Mouse (Mus musculus) heart, postnatal 0 days (tissue): ENCODE results near the gene Alg1. TPM values are rescaled to one million over a fixed set of nuclear protein-coding genes. Genes with fewer than 3 reads are reported as not detected.

Experiments used
- ATAC-seq: fragments of 200-750 bp; cut with Nextera tagmentation; 2 replicates; pipeline ENCODE4 v1.8.0; 2017; ENCODE audit warnings: low read depth, moderate number of reproducible peaks, moderate library complexity; ENCODE audit not compliant: insufficient read depth
- DNase-seq: peaks from one replicate; pipeline ENCODE4 v3.0.0-alpha.2; 2016; ENCODE audit warnings: low spot score
- H3K27ac ChIP-seq: fragments of 300-500 bp; sonication (generic); 2 replicates; pipeline ENCODE4 v1.5.1; 2014; ENCODE audit warnings: low read depth, mild to moderate bottlenecking
- H3K27me3 ChIP-seq: fragments of 300-500 bp; sonication (generic); 2 replicates; pipeline ENCODE4 v1.6.1; 2014; ENCODE audit warnings: low read length, mixed read lengths; ENCODE audit not compliant: control insufficient read depth, insufficient read depth
- H3K36me3 ChIP-seq: fragments of 300-500 bp; sonication (generic); replicated peaks from 2 replicates; pipeline ENCODE4 v1.6.1; 2014; ENCODE audit warnings: low read length, mixed read lengths; ENCODE audit not compliant: control insufficient read depth, insufficient read depth
- H3K4me1 ChIP-seq: fragments of 300-500 bp; sonication (generic); 2 replicates; pipeline ENCODE4 v1.6.1; 2014; ENCODE audit warnings: antibody characterized with exemption; ENCODE audit not compliant: control insufficient read depth, insufficient read depth
- H3K4me2 ChIP-seq: fragments of 300-500 bp; sonication (generic); 2 replicates; pipeline ENCODE4 v1.6.1; 2014; ENCODE audit warnings: low read depth, mild to moderate bottlenecking, low read length, moderate library complexity
- H3K4me3 ChIP-seq: fragments of 300-500 bp; sonication (generic); 2 replicates; pipeline ENCODE4 v1.5.1; 2014; ENCODE audit warnings: low read depth, low read length
- H3K9ac ChIP-seq: fragments of 300-500 bp; sonication (generic); replicated peaks from 2 replicates; pipeline ENCODE4 v1.6.1; 2014; ENCODE audit warnings: low read depth, low read length, mixed read lengths
- H3K9me3 ChIP-seq: fragments of 300-500 bp; sonication (generic); replicated peaks from 2 replicates; pipeline ENCODE4 v1.6.1; 2016; ENCODE audit warnings: low read length; ENCODE audit not compliant: control insufficient read depth
- CTCF ChIP-seq: IDR thresholded peaks from 2 replicates; pipeline ENCODE4 v1.5.1; 2016; ENCODE audit warnings: antibody characterized with exemption, control low read depth, low read depth
- EP300 ChIP-seq: IDR thresholded peaks from 2 replicates; pipeline ENCODE4 v1.6.1; 2016; ENCODE audit warnings: antibody characterized with exemption, low read depth
- WGBS: fragments of 180-500 bp; shearing (Covaris S2); extraction: QIAGEN DNeasy Blood & Tissue Kit; methylation state at CpG from one replicate; pipeline ENCODE4 v1.1.7; 2014; 5-methylcytosine and 5-hydroxymethylcytosine counted together
- polyA plus RNA-seq: library from polyadenylated mRNA; unstranded; fragments of >200 nt; fragmentation: Nextera tagmentation; extraction: Ambion mirVana; gene quantifications from 2 replicates; pipeline ENCODE4 v1.2.1, GENCODE M21; 2015
- total RNA-seq: library from RNA; depleted of rRNA; stranded (reverse); fragments of >200 nt; gene quantifications from 2 replicates; pipeline ENCODE4 v1.2.3, GENCODE M21; 2014; ENCODE audit warnings: low replicate concordance

Alg1 gene
- total and polyA plus RNA-seq, 2 experiments from 2014 or later, result 21.2 to 24.9 TPM

GRCm38 (mm10) chr16:5242355-5242754 lies 8.9 kb downstream of the Alg1 start:
- no peaks in the 10 kb centered on the region for H3K4me1 ChIP-seq
- H3K4me2 ChIP-seq, result no peak overlapping the region
- H3K4me3 ChIP-seq, result no peak overlapping the region
- H3K27ac ChIP-seq, result no peak overlapping the region
- no peak overlapping the region for H3K9ac ChIP-seq
- peaks cover 64% of the 10 kb centered on the region for H3K36me3 ChIP-seq
- no peak for TF ChIP-seq CTCF
- no peak for TF ChIP-seq EP300
- whole genome bisulfite sequencing, result 85% methylated on average over 4 of the region's 4 CpGs
- no peak for DNase-seq
- H3K9me3 ChIP-seq, result no peaks in the 10 kb centered on the region
- no peak for ATAC-seq
- no peaks in the 10 kb centered on the region for H3K27me3 ChIP-seq

- no peak overlapping the region for H3K4me3 ChIP-seq
- H3K36me3 ChIP-seq, result peaks cover 68% of the 10 kb centered on the region
- DNase-seq (no peak), ATAC-seq (no peak)
- no peaks in the 10 kb centered on the region for H3K27me3 ChIP-seq
- no peak overlapping the region for H3K27ac ChIP-seq
- no peaks in the 10 kb centered on the region for H3K9me3 ChIP-seq
- TF ChIP-seq EP300 (no peak), CTCF (no peak)
- no peak overlapping the region for H3K9ac ChIP-seq
- no peaks in the 10 kb centered on the region for H3K4me1 ChIP-seq
- WGBS, result 93% methylated on average over 6 of the region's 6 CpGs
- no peak overlapping the region for H3K4me2 ChIP-seq
Observed at GRCm38 (mm10) chr16:5242882-5243281, 9.5 kb downstream of the Alg1 start.

- no peak overlapping the region for H3K27ac ChIP-seq
- H3K27me3 ChIP-seq, result no peaks in the 10 kb centered on the region
- ATAC-seq (peak; percentile 80), DNase-seq (peak; percentile 66)
- H3K9ac ChIP-seq, result no peak overlapping the region
- TF ChIP-seq EP300, result no peak
- peak; percentile 88 for TF ChIP-seq CTCF
- H3K4me1 ChIP-seq, result no peaks in the 10 kb centered on the region
- H3K4me3 ChIP-seq, result no peak overlapping the region
- no peak overlapping the region for H3K4me2 ChIP-seq
- 28% methylated on average over 7 of the region's 7 CpGs for WGBS
- H3K9me3 ChIP-seq, result no peaks in the 10 kb centered on the region
- H3K36me3 ChIP-seq, result peaks cover 70% of the 10 kb centered on the region
Observed at GRCm38 (mm10) chr16:5244411-5244810, 11.0 kb downstream of the Alg1 start.

- 84% methylated on average over 3 of the region's 3 CpGs for WGBS
- no peak for ATAC-seq
- Histone ChIP-seq H3K4me1 (0 out of 2 replicates have a peak, but pooled peaks cover 6% of the 10 kb centered on the region), H3K9ac (no peak overlapping the region), H3K4me3 (no peak overlapping the region), H3K27me3 (no peaks in the 10 kb centered on the region), H3K36me3 (peaks cover 44% of the 10 kb centered on the region), H3K9me3 (no peaks in the 10 kb centered on the region), H3K4me2 (no peak overlapping the region), H3K27ac (no peak overlapping the region)
- TF ChIP-seq CTCF, result no peak
- no peak for TF ChIP-seq EP300
- no peak for DNase-seq
Observed at GRCm38 (mm10) chr16:5250891-5251290, 17.5 kb downstream of the Alg1 start.

- DNase-seq (no peak), ATAC-seq (no peak)
- no peak overlapping the region for H3K4me3 ChIP-seq
- H3K4me2 ChIP-seq, result no peak overlapping the region
- H3K9ac ChIP-seq, result no peak overlapping the region
- H3K27me3 ChIP-seq, result no peaks in the 10 kb centered on the region
- H3K27ac ChIP-seq, result no peak overlapping the region
- 84% methylated on average over 2 of the region's 2 CpGs for WGBS
- H3K36me3 ChIP-seq, result peaks cover 36% of the 10 kb centered on the region
- no peaks in the 10 kb centered on the region for H3K9me3 ChIP-seq
- TF ChIP-seq CTCF (no peak), EP300 (no peak)
- 0 out of 2 replicates have a peak, but pooled peaks cover 6% of the 10 kb centered on the region for H3K4me1 ChIP-seq
Observed at GRCm38 (mm10) chr16:5252260-5252659, 18.8 kb downstream of the Alg1 start.
